Mouse (Mus musculus): Measurements from ENCODE around the gene Ces1c. TPM values are rescaled to one million over a fixed set of nuclear protein-coding genes. Genes with fewer than 3 reads are reported as not detected.

Ces1c gene
- not detected for polyA plus RNA-seq (2017; shearing (Covaris generic))

DNA sequence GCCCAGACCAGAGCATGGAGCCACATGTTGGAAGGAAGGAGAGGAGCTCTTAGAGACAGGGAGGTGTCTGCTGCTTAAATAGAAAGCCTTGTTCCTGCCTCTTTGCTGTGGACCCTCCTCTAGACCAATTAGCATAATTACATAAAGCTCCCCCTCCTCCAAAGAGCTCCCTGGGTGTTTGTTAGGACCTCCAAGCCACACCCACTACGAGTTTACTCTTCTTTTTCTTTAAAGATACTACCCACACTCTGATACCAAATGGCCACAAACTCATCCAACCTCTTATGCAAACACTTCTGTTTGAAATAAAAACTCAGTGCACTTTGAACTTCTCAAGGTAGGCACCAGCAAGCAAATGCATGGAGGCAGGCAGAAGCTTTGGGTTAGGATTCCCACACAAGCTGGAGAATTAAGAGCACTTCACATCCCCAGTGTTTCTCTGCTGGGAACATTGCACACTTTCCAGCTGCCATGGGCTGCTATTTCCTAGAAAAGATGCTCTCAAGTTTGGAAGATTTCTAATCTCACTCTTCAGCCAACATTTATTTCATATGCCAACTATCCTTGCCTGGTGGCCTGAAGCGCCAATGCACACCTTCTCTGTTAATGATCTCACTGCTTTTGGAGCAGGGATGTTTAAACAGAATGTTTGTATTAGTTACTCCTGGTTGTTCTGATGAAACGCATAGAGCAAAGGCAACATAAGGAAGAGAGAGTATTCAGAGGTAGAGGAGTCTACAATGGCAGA lies at the start of gene Ces1c:
Gene Ces1c, minus strand, starts transcription at position 51 of the 748 bp plus-strand sequence.

GRCm38 (mm10) chr8:93079887-93080286 lies 51.2 kb downstream of the Ces1c start, which contains the start of gene Ces1b:
Gene Ces1b (minus strand): TSS chr8:93080017.

Other genes with a start within 250 kb of the Ces1c start
- gene Capns2, start 229.9 kb downstream of the Ces1c start, polyA plus RNA-seq (2017; shearing (Covaris generic)), result not detected
- not detected for gene Slc6a2, start 171.2 kb downstream of the Ces1c start, polyA plus RNA-seq (2017; shearing (Covaris generic))
- not detected for gene Ces1a, start 83.1 kb downstream of the Ces1c start, polyA plus RNA-seq (2017; shearing (Covaris generic))
- gene Ces1b, start 51.3 kb downstream of the Ces1c start, polyA plus RNA-seq (2017; shearing (Covaris generic)), result not detected
- not detected for gene Ces1d, start 66.6 kb upstream of the Ces1c start, polyA plus RNA-seq (2017; shearing (Covaris generic))
- not detected for gene Ces1e, start 98.3 kb upstream of the Ces1c start, polyA plus RNA-seq (2017; shearing (Covaris generic))
- gene Ces1f, start 148.5 kb upstream of the Ces1c start, polyA plus RNA-seq (2017; shearing (Covaris generic)), result not detected
- gene Ces1g, start 206.0 kb upstream of the Ces1c start, polyA plus RNA-seq (2017; shearing (Covaris generic)), result not detected
- gene Ces1h, start 248.4 kb upstream of the Ces1c start, polyA plus RNA-seq (2017; shearing (Covaris generic)), result not detected